In genomic region chr5:150292186-150292585, GRCm38 (mm10) we compare ENCODE assay signal across 22 mouse cellular contexts.
DNase-seq lines count a peak whose midpoint lies in the region; ATAC-seq and TF ChIP-seq lines count a peak whose summit lies in the region.
"Had no signal": no experiment of that assay in that cellular context is flagged by ENCODE, and none has a peak within 500 bp of the region (broad histone marks: within the 10 kb centered on the region; RNA-seq: fewer than 3 reads in every experiment).

No protein-coding gene starts in this region.

- no peak overlapping the region for H3K4me2 ChIP-seq in intestine, embryonic 16.5 days (ENCODE audit: low read depth, low read length)
- no peak overlapping the region for H3K4me2 ChIP-seq in intestine, postnatal 0 days (replicated peaks; ENCODE audit: low read depth)
- H3K4me2 ChIP-seq in lung, embryonic 14.5 days = no peak overlapping the region
- H3K4me2 ChIP-seq: heart, embryonic 11.5 days; liver, embryonic 12.5 days; lung, embryonic 15.5 days had no signal

- H3K9ac ChIP-seq in intestine, embryonic 16.5 days (ENCODE audit: low read depth, low read length) = no peak overlapping the region
- no peak overlapping the region for H3K9ac ChIP-seq in intestine, postnatal 0 days (ENCODE audit: low read depth, low read length)
- no peak overlapping the region for H3K9ac ChIP-seq in lung, embryonic 14.5 days
- H3K9ac ChIP-seq in MEL (ENCODE audit: control insufficient read depth, low read depth, low read length, poor library complexity, severe bottlenecking) = no peak overlapping the region
- H3K9ac ChIP-seq: liver, embryonic 12.5 days; lung, embryonic 15.5 days had no signal

- ATAC-seq in intestine, embryonic 16.5 days = 0 out of 2 replicates have a peak, but pooled peaks have one; percentile 11
- no peak for ATAC-seq in intestine, postnatal 0 days
- peak; percentile 39; the same call in 1 of the 2 replicates for ATAC-seq in lung, embryonic 14.5 days (ENCODE audit: insufficient read depth)
- peak; percentile 54 for ATAC-seq in megakaryocyte progenitor cell, adult 5-6 weeks (replicated peaks; ENCODE audit: poor library complexity)
- ATAC-seq: forebrain, embryonic 16.5 days; liver, embryonic 12.5 days; midbrain, embryonic 16.5 days; Patski had no signal

- no peaks in the 10 kb centered on the region for H3K9me3 ChIP-seq in intestine, embryonic 16.5 days (ENCODE audit: control insufficient read depth, low read length)
- H3K9me3 ChIP-seq in intestine, postnatal 0 days (ENCODE audit: control insufficient read depth) = no peaks in the 10 kb centered on the region
- no peaks in the 10 kb centered on the region for H3K9me3 ChIP-seq in lung, embryonic 14.5 days (ENCODE audit: low read depth, low read length)
- no peaks in the 10 kb centered on the region for H3K9me3 ChIP-seq in MEL (replicated peaks; ENCODE audit: insufficient read depth, low read length)
- H3K9me3 ChIP-seq: liver, embryonic 12.5 days; lung, embryonic 15.5 days had no signal

- H3K27ac ChIP-seq in intestine, embryonic 16.5 days (ENCODE audit: low read length) = no peak overlapping the region
- H3K27ac ChIP-seq in intestine, postnatal 0 days (ENCODE audit: low read depth, low read length) = no peak overlapping the region
- H3K27ac ChIP-seq in lung, embryonic 14.5 days (ENCODE audit: low read depth) = no peak overlapping the region
- H3K27ac ChIP-seq in MEL (ENCODE audit: control insufficient read depth, low read depth, low read length) = no peak overlapping the region
- H3K27ac ChIP-seq: liver, embryonic 12.5 days; lung, embryonic 15.5 days had no signal

- no peaks in the 10 kb centered on the region for H3K27me3 ChIP-seq in intestine, embryonic 16.5 days (replicated peaks; ENCODE audit: control insufficient read depth, insufficient read depth, low read length)
- H3K27me3 ChIP-seq in intestine, postnatal 0 days (replicated peaks; ENCODE audit: control insufficient read depth, insufficient read depth, low read length) = no peaks in the 10 kb centered on the region
- no peaks in the 10 kb centered on the region for H3K27me3 ChIP-seq in lung, embryonic 14.5 days (ENCODE audit: insufficient read depth, low read length)
- H3K27me3 ChIP-seq in MEL (ENCODE audit: control insufficient read depth in 1 of 2, insufficient read depth in 2 of 2, low read length in 2 of 2) = no peaks in the 10 kb centered on the region
- H3K27me3 ChIP-seq: liver, embryonic 12.5 days; lung, embryonic 15.5 days; Patski had no signal

- TF ChIP-seq RAD21 in MEL (IDR thresholded peaks at IDR 0.05; ENCODE audit: low read depth, low read length) = no peak

- H3K79me2 ChIP-seq in MEL (ENCODE audit: control insufficient read depth, insufficient read depth, low read length, poor library complexity) = no peaks in the 10 kb centered on the region

- TF ChIP-seq CTCF in intestine, postnatal 0 days (IDR thresholded peaks at IDR 0.05; ENCODE audit: low read depth) = no peak
- no peak for TF ChIP-seq CTCF in lung, embryonic 14.5 days (IDR thresholded peaks at IDR 0.05; ENCODE audit: low read depth)
- no peak for TF ChIP-seq CTCF in MEL (IDR thresholded peaks at IDR 0.05 in 2 of 3, conservative IDR thresholded peaks at IDR 0.05 in 1 of 3; ENCODE audit: control insufficient read depth in 1 of 3, insufficient read depth in 1 of 3, low read depth in 2 of 3, low read length in 3 of 3, poor library complexity in 1 of 3, severe bottlenecking in 1 of 3)

- no peak for TF ChIP-seq EP300 in MEL (IDR thresholded peaks at IDR 0.05; ENCODE audit: low read depth in 1 of 2, low read length in 2 of 2)

- whole genome bisulfite sequencing in intestine, embryonic 16.5 days = 34% methylated on average over 3 of the region's 3 CpGs
- WGBS in intestine, postnatal 0 days = 38% methylated on average over 3 of the region's 3 CpGs
- 33% methylated on average over 3 of the region's 3 CpGs for WGBS in lung, embryonic 14.5 days

- no peak overlapping the region for H3K4me3 ChIP-seq in intestine, embryonic 16.5 days (ENCODE audit: low read length)
- H3K4me3 ChIP-seq in intestine, postnatal 0 days (ENCODE audit: low read depth, low read length) = no peak overlapping the region
- H3K4me3 ChIP-seq in lung, embryonic 14.5 days (ENCODE audit: low read depth, low read length) = no peak overlapping the region
- no peak overlapping the region for H3K4me3 ChIP-seq in MEL (ENCODE audit: control insufficient read depth in 1 of 2, insufficient read depth in 1 of 2, low read depth in 2 of 2, low read length in 2 of 2)
- H3K4me3 ChIP-seq: liver, embryonic 12.5 days; lung, embryonic 15.5 days had no signal

- no peaks in the 10 kb centered on the region for H3K36me3 ChIP-seq in intestine, embryonic 16.5 days (ENCODE audit: control insufficient read depth, insufficient read depth, low read length)
- H3K36me3 ChIP-seq in intestine, postnatal 0 days (ENCODE audit: control insufficient read depth, insufficient read depth) = no peaks in the 10 kb centered on the region
- no peaks in the 10 kb centered on the region for H3K36me3 ChIP-seq in lung, embryonic 14.5 days (ENCODE audit: insufficient read depth)
- no peaks in the 10 kb centered on the region for H3K36me3 ChIP-seq in MEL (ENCODE audit: control insufficient read depth in 1 of 2, insufficient read depth in 2 of 2, low read length in 2 of 2)
- H3K36me3 ChIP-seq: liver, embryonic 12.5 days; lung, embryonic 15.5 days had no signal

- peaks cover 3% of the 10 kb centered on the region; the same call in 1 of the 2 replicates for H3K4me1 ChIP-seq in intestine, embryonic 16.5 days (ENCODE audit: control insufficient read depth, insufficient read depth, low read length)
- 0 out of 2 replicates have a peak, but pooled peaks cover 5% of the 10 kb centered on the region for H3K4me1 ChIP-seq in intestine, postnatal 0 days (replicated peaks; ENCODE audit: control insufficient read depth, insufficient read depth, low read length)
- peaks cover 4% of the 10 kb centered on the region; the same call in 1 of the 2 replicates for H3K4me1 ChIP-seq in lung, embryonic 14.5 days (ENCODE audit: insufficient read depth)
- no peaks in the 10 kb centered on the region for H3K4me1 ChIP-seq in MEL (ENCODE audit: control insufficient read depth in 1 of 2, insufficient read depth in 2 of 2, low read length in 2 of 2)
- H3K4me1 ChIP-seq: liver, embryonic 12.5 days; lung, embryonic 15.5 days had no signal

- TF ChIP-seq POLR2A in MEL (IDR thresholded peaks at IDR 0.05; ENCODE audit: control insufficient read depth in 1 of 2, insufficient read depth in 1 of 2, low read depth in 1 of 2, low read length in 2 of 2, poor library complexity in 1 of 2) = no peak

- no peak for DNase-seq in lung, embryonic 14.5 days
- no peak for DNase-seq in lung, postnatal 36 days
- DNase-seq in MEL (ENCODE audit: low read depth, low spot score) = no peak
- no peak for DNase-seq in urinary bladder, postnatal 36 days (ENCODE audit: low spot score in 2 of 2)
- no peak for DNase-seq in layer of hippocampus, postnatal 14 days (ENCODE audit: low spot score in 2 of 2)
- DNase-seq: adrenal gland, adult 8-10 months; cerebellum, adult 9-10 months; embryo, embryonic 11 days; gastrocnemius, postnatal 36 days; heart, postnatal 10 days; kidney, adult 8-10 months; spleen, adult 18-20 months; thymus, adult 2 months had no signal

TF ChIP-seq in MEL, 35 proteins besides CTCF, POLR2A, EP300 and RAD21:
- no peak for TF ChIP-seq TAL1 (IDR thresholded peaks at IDR 0.05; ENCODE audit: low read length)
- no peak for TF ChIP-seq HCFC1 (IDR thresholded peaks at IDR 0.05; ENCODE audit: low read depth, low read length)
- no peak for TF ChIP-seq MAX (IDR thresholded peaks at IDR 0.05; ENCODE audit: low read length)
- 0 out of 2 replicates have a peak, but pooled peaks have one; percentile 57 for TF ChIP-seq ZNF384 (IDR thresholded peaks at IDR 0.05; ENCODE audit: low read depth, low read length)
- no peak for TF ChIP-seq KAT2A (conservative IDR thresholded peaks at IDR 0.05; ENCODE audit: low read depth, low read length)
